Mouse (Mus musculus): ENCODE results near the gene Serac1.

GRCm38 (mm10) chr17:6002563-6002962 is 77.0 kb downstream of the Serac1 start:
- TF ChIP-seq CTCF (IDR thresholded peaks at IDR 0.05; ENCODE audit: borderline replicate concordance, extremely low read depth, insufficient read depth, insufficient read length) (no peak), POLR2A (IDR thresholded peaks at IDR 0.05; ENCODE audit: borderline replicate concordance, extremely low read depth, insufficient read depth, insufficient read length, poor library complexity, severe bottlenecking) (no peak)
